Mouse (Mus musculus) Patski (cell line): ENCODE measurements at regions not wholly inside any gene's neighbourhood (a gene's known extent, or its start where the extent isn't known, plus 50 kb on each side); places are given as distances from the start of the nearest gene placed in this dataset.

Experiments
- ATAC-seq: fragments of 100-300 bp; one replicate; pipeline ENCODE4 v1.8.0; 2021
- CTCF ChIA-PET: fragments of 350-600 bp; sonication (Branson Sonifier 250); formaldehyde crosslinking; loops from one replicate; lab custom pipeline; 2022; ENCODE audit warnings: inconsistent platforms; lab: Charles Lee
- POLR2A ChIA-PET: fragments of 350-600 bp; sonication (Branson Sonifier 250); formaldehyde crosslinking; loops from one replicate; lab custom pipeline; 2022; ENCODE audit warnings: antibody characterized with exemption, inconsistent platforms; lab: Charles Lee
- DNase-seq: peaks from one replicate; pipeline ENCODE4 v3.0.0-alpha.2; 2011; ENCODE audit warnings: low read depth, low spot score
- H3K27me3 ChIP-seq: fragments of 371-371 bp; one replicate; pipeline ENCODE4 v1.5.1; 2021
- CTCF ChIP-seq: fragments of 100-300 bp; IDR thresholded peaks from one replicate; pipeline ENCODE4 v1.5.1; 2021
- in situ Hi-C: fragments of 300-500 bp; cut with MboI; formaldehyde crosslinking; loops from 3 replicates; pipeline ENCODE4 v1.11.1; 2018; ENCODE audit warnings: low pct_unique_long_range_greater_than_20kb, mixed read lengths

GRCm38 (mm10) chr7:40390927-40391326, 507.2 kb upstream of the Vstm2b start:
- in situ Hi-C loops: no loop called here
- ChIA-PET POLR2A (no interaction called here), CTCF (no interaction called here)
- TF ChIP-seq CTCF: no peak
- DNase-seq (no peak), ATAC-seq (no peak)
- no peaks in the 10 kb centered on the region for H3K27me3 ChIP-seq

GRCm38 (mm10) chr7:40391626-40392025, 506.5 kb upstream of the Vstm2b start:
- no peak for ATAC-seq
- ChIA-PET POLR2A (no interaction called here), CTCF (no interaction called here)
- no peak for TF ChIP-seq CTCF
- H3K27me3 ChIP-seq: no peaks in the 10 kb centered on the region
- in situ Hi-C loops: no loop called here
- no peak for DNase-seq

DNA sequence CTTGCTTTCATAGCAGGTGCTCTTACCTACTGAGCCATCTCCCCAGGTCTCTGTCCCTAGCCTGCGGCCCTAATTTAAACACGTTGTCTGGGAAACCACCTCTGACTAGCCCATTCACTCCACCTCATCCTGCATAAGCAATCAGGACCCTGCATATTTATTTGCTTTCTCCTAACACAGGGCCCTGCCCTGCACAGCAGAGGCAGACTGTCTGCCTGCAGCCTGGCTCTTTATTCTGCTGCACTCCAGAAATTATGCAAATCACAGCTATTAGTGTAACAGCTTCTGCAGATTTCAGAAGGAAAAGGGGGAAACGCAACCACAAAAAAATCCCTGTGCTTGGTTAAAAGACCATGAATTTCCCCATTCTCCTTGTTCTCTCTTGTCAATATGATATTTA, 505.9 kb upstream of the Vstm2b start:
- ChIA-PET POLR2A (no interaction called here), CTCF (interaction anchor here (1.0 kb wide), 1 partner anchor 18 kb away, joined by 3 read pairs; no protein-coding TSS in a partner anchor)
- no peaks in the 10 kb centered on the region for H3K27me3 ChIP-seq
- DNase-seq: no peak
- no peak for TF ChIP-seq CTCF
- no peak for ATAC-seq
- in situ Hi-C loops: no loop called here

DNA sequence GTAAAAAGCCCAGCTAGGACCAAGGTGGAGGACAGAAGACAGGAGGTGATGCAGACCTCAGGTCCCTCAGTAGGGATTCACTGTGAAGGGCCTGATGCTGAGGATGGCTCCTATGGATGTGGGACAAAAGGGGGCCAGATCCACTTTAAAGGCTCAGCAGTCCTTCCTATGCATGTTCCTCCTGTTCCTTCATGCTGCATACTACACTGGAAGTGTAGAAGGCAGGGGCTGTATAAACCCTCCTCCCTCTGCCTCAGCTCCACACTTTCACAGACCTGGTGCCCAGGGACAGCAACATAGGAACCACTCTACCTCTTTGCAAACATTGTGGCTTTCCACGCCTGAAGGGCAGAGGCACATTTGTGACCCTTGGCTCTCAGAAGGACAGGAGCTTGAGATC, 505.4 kb upstream of the Vstm2b start:
- ChIA-PET CTCF (interaction anchor here (1.0 kb wide), 1 partner anchor 18 kb away, joined by 3 read pairs; no protein-coding TSS in a partner anchor), POLR2A (no interaction called here)
- ATAC-seq (no peak), DNase-seq (no peak)
- no peaks in the 10 kb centered on the region for H3K27me3 ChIP-seq
- TF ChIP-seq CTCF: no peak
- in situ Hi-C loops: no loop called here

DNA sequence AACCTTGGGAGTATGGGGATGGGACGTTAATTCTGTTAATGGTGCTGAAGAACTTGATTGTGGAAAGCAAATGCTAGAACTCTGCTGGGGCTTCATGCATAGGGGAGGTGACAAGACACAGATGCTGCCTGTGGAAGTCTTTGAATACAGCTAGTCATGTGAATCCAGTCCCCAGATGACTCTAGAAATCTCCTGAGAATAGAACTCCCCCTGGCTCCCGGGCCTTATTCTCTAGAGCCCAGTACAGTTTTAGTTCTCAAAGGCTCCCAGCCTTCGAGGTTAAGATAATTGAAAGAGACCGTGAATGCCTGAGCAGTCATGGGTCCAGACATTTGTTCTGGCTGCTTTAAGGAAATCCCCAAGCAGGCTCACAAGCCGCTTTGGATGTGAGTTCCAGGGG, 499.9 kb upstream of the Vstm2b start:
- H3K27me3 ChIP-seq: no peaks in the 10 kb centered on the region
- ATAC-seq (no peak), DNase-seq (no peak)
- no peak for TF ChIP-seq CTCF
- in situ Hi-C loops: loop anchor here (5.0 kb wide), 1 partner anchor 49 kb away; no protein-coding TSS in a partner anchor
- ChIA-PET POLR2A (no interaction called here), CTCF (no interaction called here)

DNA sequence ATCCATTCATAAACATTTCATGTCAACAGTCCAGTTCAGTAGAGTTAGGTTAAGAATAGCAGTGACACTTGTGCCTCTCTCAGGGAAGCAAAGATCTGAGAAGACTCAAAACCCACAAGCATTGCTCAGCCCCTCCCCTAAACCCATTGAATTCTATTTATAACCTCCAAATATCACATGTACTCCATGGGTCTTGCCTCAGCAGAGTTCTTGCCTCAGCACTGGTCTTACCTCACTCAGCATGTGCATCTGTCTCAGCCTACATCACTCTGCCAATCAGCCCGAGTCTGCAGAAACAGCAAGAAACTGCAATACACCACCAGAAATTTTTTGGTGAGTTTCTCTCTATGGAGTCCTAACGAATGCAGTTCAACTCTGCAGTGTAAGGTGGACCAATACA, 478.8 kb upstream of the Vstm2b start:
- POLR2A ChIA-PET: no interaction called here
- ATAC-seq (no peak), DNase-seq (no peak)
- H3K27me3 ChIP-seq: no peaks in the 10 kb centered on the region
- CTCF ChIA-PET: no interaction called here
- TF ChIP-seq CTCF: no peak
- in situ Hi-C loops: no loop called here

DNA sequence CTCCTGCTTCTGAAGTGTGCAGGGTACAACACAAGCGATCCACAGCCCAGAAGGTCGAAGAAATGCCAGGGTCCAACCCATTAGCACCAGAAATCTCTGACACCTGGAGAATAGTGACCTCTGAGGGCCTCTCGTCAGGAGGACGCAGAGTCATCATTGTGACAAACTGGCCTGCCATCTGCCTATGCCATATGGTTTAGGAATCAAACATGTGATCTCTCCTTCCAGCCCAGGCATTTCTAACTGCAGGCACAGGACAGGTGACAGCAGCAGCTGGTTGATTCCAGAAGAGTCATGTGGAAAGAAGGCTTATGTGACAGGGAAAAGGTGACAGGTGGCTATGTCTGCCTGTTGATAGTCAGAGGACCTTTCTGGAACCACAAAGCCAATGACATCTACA, 476.0 kb upstream of the Vstm2b start:
- H3K27me3 ChIP-seq: no peaks in the 10 kb centered on the region
- no peak for TF ChIP-seq CTCF
- DNase-seq (no peak), ATAC-seq (no peak)
- ChIA-PET CTCF (interaction anchor here (0.6 kb wide), 1 partner anchor 341 kb away, joined by 3 read pairs; no protein-coding TSS in a partner anchor), POLR2A (no interaction called here)
- in situ Hi-C loops: no loop called here

GRCm38 (mm10) chr7:40429416-40429815, 468.7 kb upstream of the Vstm2b start:
- no peak for TF ChIP-seq CTCF
- ChIA-PET CTCF (no interaction called here), POLR2A (no interaction called here)
- no peaks in the 10 kb centered on the region for H3K27me3 ChIP-seq
- in situ Hi-C loops: no loop called here
- DNase-seq (no peak), ATAC-seq (no peak)

GRCm38 (mm10) chr7:40433906-40434305, 464.2 kb upstream of the Vstm2b start:
- DNase-seq (no peak), ATAC-seq (no peak)
- in situ Hi-C loops: no loop called here
- no peaks in the 10 kb centered on the region for H3K27me3 ChIP-seq
- no peak for TF ChIP-seq CTCF
- ChIA-PET POLR2A (no interaction called here), CTCF (no interaction called here)

- H3K27me3 ChIP-seq: no peaks in the 10 kb centered on the region
- ATAC-seq (no peak), DNase-seq (no peak)
- ChIA-PET CTCF (no interaction called here), POLR2A (no interaction called here)
- no peak for TF ChIP-seq CTCF
- in situ Hi-C loops: no loop called here
Measured at GRCm38 (mm10) chr7:40441128-40441527, 457.0 kb upstream of the Vstm2b start.

- H3K27me3 ChIP-seq: no peaks in the 10 kb centered on the region
- in situ Hi-C loops: no loop called here
- TF ChIP-seq CTCF: no peak
- DNase-seq: no peak
- ChIA-PET CTCF (no interaction called here), POLR2A (no interaction called here)
- ATAC-seq: no peak
Measured at GRCm38 (mm10) chr7:40441786-40442185, 456.3 kb upstream of the Vstm2b start.

DNA sequence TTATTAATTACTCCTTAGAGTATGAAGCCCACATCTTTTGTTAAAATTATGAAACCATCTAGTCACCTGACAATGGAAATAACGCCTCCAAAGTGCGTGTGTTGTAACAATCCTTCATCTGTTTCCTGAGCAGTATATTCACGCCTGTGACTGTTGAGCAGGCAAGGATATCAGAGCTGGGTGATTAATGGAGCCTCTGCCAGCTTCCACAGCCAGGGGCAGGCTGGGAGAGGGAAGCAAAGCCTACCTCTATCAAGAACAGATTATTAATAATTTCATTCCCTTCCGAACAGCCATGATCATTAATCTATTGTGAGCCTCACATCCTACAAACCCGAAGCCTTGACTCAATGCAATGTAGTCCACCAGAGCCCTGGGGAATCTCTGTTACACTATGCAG, 431.7 kb upstream of the Vstm2b start:
- in situ Hi-C loops: no loop called here
- ChIA-PET POLR2A (no interaction called here), CTCF (no interaction called here)
- ATAC-seq (no peak), DNase-seq (no peak)
- H3K27me3 ChIP-seq: no peaks in the 10 kb centered on the region
- TF ChIP-seq CTCF: no peak
